Mouse (Mus musculus): ENCODE results near the gene Rps15a. TPM values are rescaled to one million over a fixed set of nuclear protein-coding genes. Genes with fewer than 3 reads are reported as not detected.

The Rps15a gene
- polyA plus RNA-seq, 1 experiment from 2014 or later = 1,074 TPM

DNA sequence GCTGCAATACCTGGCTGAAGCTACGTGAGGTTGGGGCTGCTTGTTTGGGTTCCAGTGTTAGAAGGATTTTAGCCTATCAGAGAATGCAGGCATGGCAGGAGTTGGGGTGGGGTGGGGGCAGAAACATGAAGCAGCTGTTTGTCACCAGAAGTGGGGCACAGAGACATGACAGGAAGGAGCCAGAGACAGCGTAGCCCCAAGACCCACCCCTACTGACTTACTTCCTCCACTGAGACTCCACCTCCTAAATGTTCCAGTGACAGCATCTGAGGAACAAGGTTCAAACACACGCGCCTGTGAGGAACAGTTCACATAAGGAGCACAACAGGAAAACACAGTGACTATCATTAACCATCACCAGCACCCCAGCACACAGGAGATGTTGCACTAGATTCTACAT, 36.0 kb downstream of the Rps15a start:
- no peak for DNase-seq (ENCODE audit: low spot score)
- TF ChIP-seq CTCF (IDR thresholded peaks at IDR 0.05; ENCODE audit: low read depth) = no peak
- 75% methylated on average over 4 of the region's 4 CpGs for WGBS

DNA sequence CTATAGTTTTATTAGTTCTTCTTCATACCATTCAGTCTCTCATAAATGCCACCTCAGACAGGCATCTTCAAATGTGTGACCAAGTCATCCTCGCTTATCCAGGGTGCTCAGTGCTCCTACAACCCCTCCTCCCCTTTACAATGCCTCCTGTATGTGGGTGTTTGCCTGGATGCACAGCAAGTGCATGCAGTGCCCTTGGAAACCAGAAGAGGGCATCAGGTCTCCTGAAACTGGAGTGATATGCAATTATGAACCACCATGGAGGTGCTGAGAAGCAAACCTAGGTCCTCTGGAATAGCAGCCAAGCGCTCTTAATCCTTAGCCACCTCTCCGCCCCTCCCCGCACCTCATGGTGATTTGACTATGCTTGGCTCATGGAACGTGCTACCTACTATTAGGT, 36.9 kb downstream of the Rps15a start:
- Histone ChIP-seq H3K4me2 (ENCODE audit: low read length) (no peak overlapping the region), H3K4me3 (replicated peaks; ENCODE audit: low read depth, low read length) (no peak overlapping the region), H3K9me3 (replicated peaks; ENCODE audit: low read length) (no peaks in the 10 kb centered on the region), H3K27ac (no peak overlapping the region), H3K9ac (ENCODE audit: low read depth, low read length) (no peak overlapping the region), H3K4me1 (replicated peaks; ENCODE audit: insufficient read depth, low read length) (no peaks in the 10 kb centered on the region), H3K27me3 (ENCODE audit: insufficient read depth, low read length) (no peaks in the 10 kb centered on the region), H3K36me3 (ENCODE audit: insufficient read depth, low read length) (no peaks in the 10 kb centered on the region)
- 90% methylated on average over 5 of the region's 5 CpGs for WGBS
- no peak for ATAC-seq (replicated peaks; ENCODE audit: low FRiP score, low read depth)
- no peak for DNase-seq (ENCODE audit: low spot score)
- peak; percentile 30; the same call in 1 of the 2 replicates for TF ChIP-seq CTCF (IDR thresholded peaks at IDR 0.05; ENCODE audit: low read depth)

More for the DNA sequence above, 36.0 kb downstream of the Rps15a start:
- Histone ChIP-seq H3K27me3 (ENCODE audit: insufficient read depth, low read length) (no peaks in the 10 kb centered on the region), H3K36me3 (ENCODE audit: insufficient read depth, low read length) (no peaks in the 10 kb centered on the region), H3K9ac (ENCODE audit: low read depth, low read length) (no peak overlapping the region), H3K4me1 (replicated peaks; ENCODE audit: insufficient read depth, low read length) (no peaks in the 10 kb centered on the region), H3K27ac (no peak overlapping the region), H3K4me2 (ENCODE audit: low read length) (no peak overlapping the region), H3K4me3 (replicated peaks; ENCODE audit: low read depth, low read length) (no peak overlapping the region), H3K9me3 (replicated peaks; ENCODE audit: low read length) (no peaks in the 10 kb centered on the region)
- no peak for ATAC-seq (replicated peaks; ENCODE audit: low FRiP score, low read depth)

DNA sequence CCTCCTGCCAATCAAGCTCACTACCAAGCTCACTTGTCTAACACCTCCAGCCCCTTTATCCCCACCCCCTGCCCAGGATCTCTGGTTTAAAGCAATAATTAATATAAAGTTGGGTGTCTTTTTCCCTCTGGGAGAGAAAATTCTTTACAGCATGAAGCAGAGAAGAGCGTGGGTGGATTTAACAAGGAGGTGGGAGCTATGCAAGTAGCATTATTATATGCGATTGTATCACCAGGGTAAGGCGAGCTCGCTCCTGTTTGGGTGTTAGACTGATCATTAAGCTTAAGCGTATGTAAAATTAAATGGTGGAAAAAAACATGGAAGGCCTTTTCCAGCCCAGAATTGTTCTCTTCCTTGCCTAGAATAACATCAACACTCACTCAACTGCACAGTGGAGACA, 48.7 kb downstream of the Rps15a start:
- no peak overlapping the region for H3K27ac ChIP-seq
- ATAC-seq (replicated peaks; ENCODE audit: low FRiP score, low read depth) (no peak), DNase-seq (ENCODE audit: low spot score) (no peak)
- H3K9ac ChIP-seq (ENCODE audit: low read depth, low read length) = no peak overlapping the region
- no peaks in the 10 kb centered on the region for H3K9me3 ChIP-seq (replicated peaks; ENCODE audit: low read length)
- 93% methylated on average over 5 of the region's 5 CpGs for WGBS
- H3K4me1 ChIP-seq (replicated peaks; ENCODE audit: insufficient read depth, low read length) = no peaks in the 10 kb centered on the region
- no peaks in the 10 kb centered on the region for H3K36me3 ChIP-seq (ENCODE audit: insufficient read depth, low read length)
- TF ChIP-seq CTCF (IDR thresholded peaks at IDR 0.05; ENCODE audit: low read depth) = no peak
- no peaks in the 10 kb centered on the region for H3K27me3 ChIP-seq (ENCODE audit: insufficient read depth, low read length)
- no peak overlapping the region for H3K4me2 ChIP-seq (ENCODE audit: low read length)
- no peak overlapping the region for H3K4me3 ChIP-seq (replicated peaks; ENCODE audit: low read depth, low read length)

DNA sequence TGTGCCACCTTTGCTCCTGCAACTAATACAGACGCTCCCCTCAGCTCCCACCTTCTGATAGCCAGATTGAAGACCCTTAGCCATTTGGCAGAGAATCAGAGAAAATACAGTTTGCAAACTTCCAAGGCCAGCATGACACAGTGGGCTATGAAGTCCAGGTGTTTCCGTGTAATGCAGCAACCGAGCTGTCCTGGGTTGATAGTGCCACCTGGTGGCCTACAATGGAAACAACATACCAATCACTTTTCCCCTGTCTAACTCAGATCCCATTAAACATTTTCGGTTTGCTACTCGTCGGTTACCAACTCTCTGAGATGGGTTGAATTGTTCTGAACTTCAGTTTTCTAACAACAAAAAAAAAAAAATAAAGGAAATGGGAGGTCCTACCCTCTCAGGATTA, 59.7 kb downstream of the Rps15a start:
- ATAC-seq (replicated peaks; ENCODE audit: low FRiP score, low read depth) = no peak
- Histone ChIP-seq H3K27me3 (ENCODE audit: insufficient read depth, low read length) (no peaks in the 10 kb centered on the region), H3K4me3 (replicated peaks; ENCODE audit: low read depth, low read length) (no peak overlapping the region), H3K9ac (ENCODE audit: low read depth, low read length) (no peak overlapping the region), H3K36me3 (ENCODE audit: insufficient read depth, low read length) (no peaks in the 10 kb centered on the region), H3K4me2 (ENCODE audit: low read length) (no peak overlapping the region), H3K9me3 (replicated peaks; ENCODE audit: low read length) (no peaks in the 10 kb centered on the region; the same call in 1 of the 2 replicates), H3K27ac (no peak overlapping the region), H3K4me1 (replicated peaks; ENCODE audit: insufficient read depth, low read length) (no peaks in the 10 kb centered on the region)
- DNase-seq (ENCODE audit: low spot score) = no peak
- WGBS = 87% methylated on average over 6 of the region's 6 CpGs
- peak; percentile 34; the same call in 1 of the 2 replicates for TF ChIP-seq CTCF (IDR thresholded peaks at IDR 0.05; ENCODE audit: low read depth)

Other genes starting within 250 kb of the Rps15a start
- 534 and 547 TPM in 2 replicates for gene Arl6ip1, start 13.5 kb upstream of the Rps15a start, polyA plus RNA-seq (2015; fragmentation: Nextera tagmentation; extraction: Ambion mirVana)
- gene Smg1, start 127.5 kb upstream of the Rps15a start, polyA plus RNA-seq (2015; fragmentation: Nextera tagmentation; extraction: Ambion mirVana) = 10.7 and 11.3 TPM in 2 replicates